Mouse (Mus musculus): ENCODE measurements at regions not wholly inside any gene's neighbourhood (a gene's known extent, or its start where the extent isn't known, plus 50 kb on each side); places are given as distances from the start of the nearest gene placed in this dataset.

DNA sequence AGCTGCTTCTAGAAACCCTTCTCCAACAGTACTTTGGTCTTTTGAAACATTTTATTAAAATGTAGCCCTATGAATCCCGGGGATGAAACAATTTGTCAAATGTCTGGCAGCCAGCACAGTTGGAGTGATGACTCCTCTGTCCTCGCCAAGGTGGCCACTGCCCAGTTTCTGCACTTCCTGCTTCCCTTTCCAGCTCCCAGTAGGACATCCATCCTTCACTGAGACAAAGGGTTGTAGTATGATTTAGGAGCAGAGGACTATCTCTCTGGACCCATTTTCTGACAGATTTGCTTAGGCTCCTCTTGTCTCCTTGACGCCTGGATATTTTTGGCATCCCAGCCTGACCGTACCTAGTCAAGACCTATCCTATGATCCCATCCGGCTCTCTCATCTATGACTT lies 189.7 kb upstream of the Tll1 start:
- Histone ChIP-seq H3K9me3 (ENCODE audit: control insufficient read depth, low read length) (no peaks in the 10 kb centered on the region), H3K27me3 (ENCODE audit: control insufficient read depth, insufficient read depth, low read length) (no peaks in the 10 kb centered on the region), H3K27ac (replicated peaks; ENCODE audit: low read depth, low read length) (no peak overlapping the region), H3K4me1 (ENCODE audit: control insufficient read depth, insufficient read depth, low read length) (no peaks in the 10 kb centered on the region; the same call in 1 of the 2 replicates), H3K4me3 (replicated peaks; ENCODE audit: low read length) (no peak overlapping the region), H3K9ac (ENCODE audit: low read depth, low read length, severe bottlenecking) (no peak overlapping the region), H3K4me2 (replicated peaks; ENCODE audit: low read depth, low read length, severe bottlenecking) (no peak overlapping the region), H3K36me3 (ENCODE audit: control insufficient read depth, insufficient read depth, low read length) (no peaks in the 10 kb centered on the region)
- no peak for DNase-seq (ENCODE audit: low spot score)
- ATAC-seq (ENCODE audit: low FRiP score, low read depth): no peak
- TF ChIP-seq POLR2A (IDR thresholded peaks at IDR 0.05; ENCODE audit: borderline replicate concordance, extremely low read depth, insufficient read depth, insufficient read length): no peak
- WGBS: 85% methylated on average over 5 of the region's 5 CpGs

DNA sequence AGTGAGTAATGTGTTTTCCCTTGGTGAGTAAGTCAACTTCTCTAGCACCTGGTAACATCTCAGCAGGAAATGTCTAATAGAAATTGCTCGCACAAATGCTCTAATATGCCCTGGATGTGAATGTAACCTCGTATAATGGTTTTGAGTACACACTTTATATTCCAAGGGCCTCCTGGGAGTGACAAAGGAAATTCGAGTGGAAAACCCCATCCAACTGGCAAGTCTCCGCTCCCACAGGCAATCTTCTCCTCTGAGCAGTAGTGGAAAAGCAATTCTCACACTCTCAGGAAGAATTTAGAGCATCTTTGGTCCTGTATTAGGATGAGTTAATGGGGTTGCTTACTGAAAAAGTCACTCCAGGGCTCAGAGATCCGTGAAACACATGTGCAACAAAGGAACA lies 183.4 kb upstream of the Tll1 start:
- Histone ChIP-seq H3K4me1 (ENCODE audit: control insufficient read depth, insufficient read depth, low read length) (peaks cover 4% of the 10 kb centered on the region; the same call in 1 of the 2 replicates), H3K27ac (replicated peaks; ENCODE audit: low read depth, low read length) (no peak overlapping the region), H3K4me2 (replicated peaks; ENCODE audit: low read depth, low read length, severe bottlenecking) (no peak overlapping the region), H3K9ac (ENCODE audit: low read depth, low read length, severe bottlenecking) (no peak overlapping the region), H3K9me3 (ENCODE audit: control insufficient read depth, low read length) (no peaks in the 10 kb centered on the region), H3K27me3 (ENCODE audit: control insufficient read depth, insufficient read depth, low read length) (no peaks in the 10 kb centered on the region), H3K36me3 (ENCODE audit: control insufficient read depth, insufficient read depth, low read length) (no peaks in the 10 kb centered on the region), H3K4me3 (replicated peaks; ENCODE audit: low read length) (no peak overlapping the region)
- WGBS: 31% methylated on average over 5 of the region's 5 CpGs
- ATAC-seq (ENCODE audit: low FRiP score, low read depth): peak; percentile 70
- no peak for TF ChIP-seq POLR2A (IDR thresholded peaks at IDR 0.05; ENCODE audit: borderline replicate concordance, extremely low read depth, insufficient read depth, insufficient read length)
- peak; percentile 44 for DNase-seq (ENCODE audit: low spot score)

DNA sequence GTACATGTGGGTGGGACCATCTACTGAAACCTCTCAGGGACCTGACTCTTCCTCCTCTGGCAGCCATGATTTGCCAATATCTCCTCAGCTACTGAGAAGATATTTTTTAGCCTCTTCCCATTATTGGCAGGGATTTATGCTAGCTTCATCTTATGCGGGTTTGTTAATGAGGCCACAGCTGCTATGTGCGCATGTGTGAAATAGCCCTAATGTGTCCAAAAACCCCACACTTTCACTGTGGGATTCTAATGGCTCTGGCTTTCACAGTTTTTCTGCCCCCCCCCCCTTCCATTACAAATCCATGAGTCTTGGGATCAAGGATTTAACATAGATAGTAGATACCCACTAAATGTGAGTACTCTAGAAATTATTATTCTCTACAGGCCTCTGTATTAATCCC lies 182.2 kb upstream of the Tll1 start:
- H3K4me2 ChIP-seq (replicated peaks; ENCODE audit: low read depth, low read length, severe bottlenecking): no peak overlapping the region
- DNase-seq (ENCODE audit: low spot score) (no peak), ATAC-seq (ENCODE audit: low FRiP score, low read depth) (no peak)
- no peaks in the 10 kb centered on the region for H3K36me3 ChIP-seq (ENCODE audit: control insufficient read depth, insufficient read depth, low read length)
- WGBS: 89% methylated on average over 2 of the region's 2 CpGs
- peaks cover 4% of the 10 kb centered on the region; the same call in 1 of the 2 replicates for H3K4me1 ChIP-seq (ENCODE audit: control insufficient read depth, insufficient read depth, low read length)
- no peak overlapping the region for H3K9ac ChIP-seq (ENCODE audit: low read depth, low read length, severe bottlenecking)
- no peak for TF ChIP-seq POLR2A (IDR thresholded peaks at IDR 0.05; ENCODE audit: borderline replicate concordance, extremely low read depth, insufficient read depth, insufficient read length)
- H3K4me3 ChIP-seq (replicated peaks; ENCODE audit: low read length): no peak overlapping the region
- H3K9me3 ChIP-seq (ENCODE audit: control insufficient read depth, low read length): no peaks in the 10 kb centered on the region
- no peaks in the 10 kb centered on the region for H3K27me3 ChIP-seq (ENCODE audit: control insufficient read depth, insufficient read depth, low read length)
- H3K27ac ChIP-seq (replicated peaks; ENCODE audit: low read depth, low read length): no peak overlapping the region

DNA sequence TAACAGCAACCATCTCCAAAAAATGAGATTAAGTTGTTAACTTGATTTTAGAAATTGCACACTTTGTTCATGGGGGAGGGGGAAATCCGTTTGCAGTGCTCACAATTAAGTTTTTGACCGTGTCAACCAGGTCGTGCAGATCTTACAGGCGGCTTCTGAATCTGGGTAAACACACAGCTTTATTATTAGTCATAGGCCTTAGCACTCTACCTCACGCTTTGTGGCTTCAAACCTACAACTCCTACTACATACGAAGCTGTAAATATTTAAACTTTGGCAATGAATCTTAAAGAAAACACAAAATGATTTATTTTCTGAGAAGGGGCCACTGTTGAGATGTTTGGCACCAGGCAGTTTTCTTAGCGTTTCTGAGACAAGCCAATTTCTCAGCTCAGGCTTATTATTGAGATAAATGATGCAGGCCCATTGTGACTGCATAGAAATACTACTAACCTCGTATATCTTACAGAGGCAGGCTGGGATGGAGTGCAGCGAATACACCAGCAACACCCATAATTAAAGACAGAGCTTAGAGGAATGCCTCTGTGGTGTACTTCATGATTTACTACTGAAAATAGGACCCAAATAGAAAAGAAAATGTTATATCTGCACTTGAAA lies 173.8 kb upstream of the Tll1 start:
- H3K9ac ChIP-seq (ENCODE audit: low read depth, low read length, severe bottlenecking): no peak overlapping the region
- no peak for ATAC-seq (ENCODE audit: low FRiP score, low read depth)
- TF ChIP-seq POLR2A (IDR thresholded peaks at IDR 0.05; ENCODE audit: borderline replicate concordance, extremely low read depth, insufficient read depth, insufficient read length): no peak
- no peaks in the 10 kb centered on the region for H3K36me3 ChIP-seq (ENCODE audit: control insufficient read depth, insufficient read depth, low read length)
- no peak overlapping the region for H3K27ac ChIP-seq (replicated peaks; ENCODE audit: low read depth, low read length)
- H3K4me2 ChIP-seq (replicated peaks; ENCODE audit: low read depth, low read length, severe bottlenecking): no peak overlapping the region
- DNase-seq (ENCODE audit: low spot score): no peak
- 63% methylated on average over 9 of the region's 9 CpGs for WGBS
- H3K9me3 ChIP-seq (ENCODE audit: control insufficient read depth, low read length): no peaks in the 10 kb centered on the region
- H3K4me3 ChIP-seq (replicated peaks; ENCODE audit: low read length): no peak overlapping the region
- 0 out of 2 replicates have a peak, but pooled peaks cover 2% of the 10 kb centered on the region for H3K4me1 ChIP-seq (ENCODE audit: control insufficient read depth, insufficient read depth, low read length)
- H3K27me3 ChIP-seq (ENCODE audit: control insufficient read depth, insufficient read depth, low read length): no peaks in the 10 kb centered on the region

- H3K4me3 ChIP-seq (replicated peaks; ENCODE audit: low read length): no peak overlapping the region
- ATAC-seq (ENCODE audit: low FRiP score, low read depth) (no peak), DNase-seq (ENCODE audit: low spot score) (no peak)
- no peaks in the 10 kb centered on the region for H3K36me3 ChIP-seq (ENCODE audit: control insufficient read depth, insufficient read depth, low read length)
- H3K9ac ChIP-seq (ENCODE audit: low read depth, low read length, severe bottlenecking): no peak overlapping the region
- no peak overlapping the region for H3K27ac ChIP-seq (replicated peaks; ENCODE audit: low read depth, low read length)
- H3K4me1 ChIP-seq (ENCODE audit: control insufficient read depth, insufficient read depth, low read length): 0 out of 2 replicates have a peak, but pooled peaks cover 2% of the 10 kb centered on the region
- H3K9me3 ChIP-seq (ENCODE audit: control insufficient read depth, low read length): no peaks in the 10 kb centered on the region
- H3K4me2 ChIP-seq (replicated peaks; ENCODE audit: low read depth, low read length, severe bottlenecking): no peak overlapping the region
- 68% methylated on average over 2 of the region's 2 CpGs for WGBS
- no peaks in the 10 kb centered on the region for H3K27me3 ChIP-seq (ENCODE audit: control insufficient read depth, insufficient read depth, low read length)
- TF ChIP-seq POLR2A (IDR thresholded peaks at IDR 0.05; ENCODE audit: borderline replicate concordance, extremely low read depth, insufficient read depth, insufficient read length): no peak
Observed at GRCm38 (mm10) chr8:64377830-64378229, 171.8 kb upstream of the Tll1 start.
